Mouse (Mus musculus): ENCODE measurements at regions not wholly inside any gene's neighbourhood (a gene's known extent, or its start where the extent isn't known, plus 50 kb on each side); places are given as distances from the start of the nearest gene placed in this dataset.

GRCm38 (mm10) chr16:92917356-92917755, 91.4 kb upstream of the Runx1 start:
- Histone ChIP-seq H3K9me3 (replicated peaks; ENCODE audit: control insufficient read depth, low read length) (no peaks in the 10 kb centered on the region), H3K9ac (ENCODE audit: low read depth, low read length) (no peak overlapping the region), H3K4me1 (ENCODE audit: control insufficient read depth, low read depth, low read length) (no peaks in the 10 kb centered on the region), H3K36me3 (ENCODE audit: control insufficient read depth, insufficient read depth) (no peaks in the 10 kb centered on the region), H3K27me3 (ENCODE audit: control insufficient read depth, insufficient read depth, low read depth, low read length) (no peaks in the 10 kb centered on the region), H3K4me2 (ENCODE audit: low read depth, low read length) (no peak overlapping the region), H3K27ac (ENCODE audit: low read length) (no peak overlapping the region), H3K4me3 (ENCODE audit: low read depth, low read length) (no peak overlapping the region)
- WGBS (ENCODE audit: insufficient replicate concordance), result 74% methylated on average over 2 of the region's 2 CpGs
- ATAC-seq (ENCODE audit: low read depth), result no peak

- no peak overlapping the region for H3K27ac ChIP-seq (ENCODE audit: low read length)
- no peak overlapping the region for H3K4me3 ChIP-seq (ENCODE audit: low read depth, low read length)
- H3K9ac ChIP-seq (ENCODE audit: low read depth, low read length), result no peak overlapping the region
- H3K9me3 ChIP-seq (replicated peaks; ENCODE audit: control insufficient read depth, low read length), result no peaks in the 10 kb centered on the region
- no peaks in the 10 kb centered on the region for H3K27me3 ChIP-seq (ENCODE audit: control insufficient read depth, insufficient read depth, low read depth, low read length)
- 53% methylated on average over 6 of the region's 6 CpGs for WGBS (ENCODE audit: insufficient replicate concordance)
- H3K36me3 ChIP-seq (ENCODE audit: control insufficient read depth, insufficient read depth), result no peaks in the 10 kb centered on the region
- no peak for ATAC-seq (ENCODE audit: low read depth)
- no peaks in the 10 kb centered on the region for H3K4me1 ChIP-seq (ENCODE audit: control insufficient read depth, low read depth, low read length)
- H3K4me2 ChIP-seq (ENCODE audit: low read depth, low read length), result no peak overlapping the region
Measured at GRCm38 (mm10) chr16:92915651-92916050, 89.7 kb upstream of the Runx1 start.

- H3K4me1 ChIP-seq (ENCODE audit: control insufficient read depth, low read depth, low read length), result no peaks in the 10 kb centered on the region
- no peak overlapping the region for H3K4me3 ChIP-seq (ENCODE audit: low read depth, low read length)
- no peak for ATAC-seq (ENCODE audit: low read depth)
- H3K9me3 ChIP-seq (replicated peaks; ENCODE audit: control insufficient read depth, low read length), result no peaks in the 10 kb centered on the region
- 65% methylated on average over 4 of the region's 4 CpGs for WGBS (ENCODE audit: insufficient replicate concordance)
- H3K27ac ChIP-seq (ENCODE audit: low read length), result no peak overlapping the region
- no peaks in the 10 kb centered on the region for H3K36me3 ChIP-seq (ENCODE audit: control insufficient read depth, insufficient read depth)
- no peaks in the 10 kb centered on the region for H3K27me3 ChIP-seq (ENCODE audit: control insufficient read depth, insufficient read depth, low read depth, low read length)
- H3K4me2 ChIP-seq (ENCODE audit: low read depth, low read length), result no peak overlapping the region
- no peak overlapping the region for H3K9ac ChIP-seq (ENCODE audit: low read depth, low read length)
Measured at GRCm38 (mm10) chr16:92906873-92907272, 80.9 kb upstream of the Runx1 start.

- H3K27me3 ChIP-seq (ENCODE audit: control insufficient read depth, insufficient read depth, low read depth, low read length), result no peaks in the 10 kb centered on the region
- H3K9ac ChIP-seq (ENCODE audit: low read depth, low read length), result no peak overlapping the region
- no peak overlapping the region for H3K4me3 ChIP-seq (ENCODE audit: low read depth, low read length)
- H3K36me3 ChIP-seq (ENCODE audit: control insufficient read depth, insufficient read depth), result no peaks in the 10 kb centered on the region
- no peaks in the 10 kb centered on the region for H3K4me1 ChIP-seq (ENCODE audit: control insufficient read depth, low read depth, low read length)
- no peak overlapping the region for H3K27ac ChIP-seq (ENCODE audit: low read length)
- WGBS (ENCODE audit: insufficient replicate concordance), result 66% methylated on average over 6 of the region's 6 CpGs
- ATAC-seq (ENCODE audit: low read depth), result no peak
- H3K4me2 ChIP-seq (ENCODE audit: low read depth, low read length), result no peak overlapping the region
- no peaks in the 10 kb centered on the region for H3K9me3 ChIP-seq (replicated peaks; ENCODE audit: control insufficient read depth, low read length)
Measured at GRCm38 (mm10) chr16:92905626-92906025, 79.7 kb upstream of the Runx1 start.

GRCm38 (mm10) chr16:92903892-92904473, 78.0 kb upstream of the Runx1 start:
- Histone ChIP-seq H3K4me2 (ENCODE audit: low read depth, low read length) (no peak overlapping the region), H3K4me1 (ENCODE audit: control insufficient read depth, low read depth, low read length) (no peaks in the 10 kb centered on the region), H3K4me3 (ENCODE audit: low read depth, low read length) (no peak overlapping the region), H3K36me3 (ENCODE audit: control insufficient read depth, insufficient read depth) (no peaks in the 10 kb centered on the region), H3K27ac (ENCODE audit: low read length) (no peak overlapping the region), H3K27me3 (ENCODE audit: control insufficient read depth, insufficient read depth, low read depth, low read length) (no peaks in the 10 kb centered on the region), H3K9ac (ENCODE audit: low read depth, low read length) (no peak overlapping the region), H3K9me3 (replicated peaks; ENCODE audit: control insufficient read depth, low read length) (no peaks in the 10 kb centered on the region)
- ATAC-seq (ENCODE audit: low read depth), result no peak
- 22% methylated on average over 9 of the region's 9 CpGs for WGBS (ENCODE audit: insufficient replicate concordance)

- H3K27me3 ChIP-seq (ENCODE audit: control insufficient read depth, insufficient read depth, low read depth, low read length), result no peaks in the 10 kb centered on the region
- ATAC-seq (ENCODE audit: low read depth), result no peak
- H3K27ac ChIP-seq (ENCODE audit: low read length), result no peak overlapping the region
- no peaks in the 10 kb centered on the region for H3K9me3 ChIP-seq (replicated peaks; ENCODE audit: control insufficient read depth, low read length)
- no peak overlapping the region for H3K4me2 ChIP-seq (ENCODE audit: low read depth, low read length)
- WGBS (ENCODE audit: insufficient replicate concordance), result 70% methylated on average over 7 of the region's 7 CpGs
- H3K4me1 ChIP-seq (ENCODE audit: control insufficient read depth, low read depth, low read length), result no peaks in the 10 kb centered on the region
- H3K4me3 ChIP-seq (ENCODE audit: low read depth, low read length), result no peak overlapping the region
- no peak overlapping the region for H3K9ac ChIP-seq (ENCODE audit: low read depth, low read length)
- H3K36me3 ChIP-seq (ENCODE audit: control insufficient read depth, insufficient read depth), result no peaks in the 10 kb centered on the region
Measured at GRCm38 (mm10) chr16:92903486-92903885, 77.5 kb upstream of the Runx1 start.

GRCm38 (mm10) chr16:92899704-92900103, 73.8 kb upstream of the Runx1 start:
- no peaks in the 10 kb centered on the region for H3K36me3 ChIP-seq (ENCODE audit: control insufficient read depth, insufficient read depth)
- H3K9me3 ChIP-seq (replicated peaks; ENCODE audit: control insufficient read depth, low read length), result no peaks in the 10 kb centered on the region
- 39% methylated on average over 1 of the region's 1 CpGs for WGBS (ENCODE audit: insufficient replicate concordance)
- H3K9ac ChIP-seq (ENCODE audit: low read depth, low read length), result no peak overlapping the region
- no peak overlapping the region for H3K27ac ChIP-seq (ENCODE audit: low read length)
- H3K4me3 ChIP-seq (ENCODE audit: low read depth, low read length), result no peak overlapping the region
- no peak for ATAC-seq (ENCODE audit: low read depth)
- H3K4me1 ChIP-seq (ENCODE audit: control insufficient read depth, low read depth, low read length), result no peaks in the 10 kb centered on the region
- no peaks in the 10 kb centered on the region for H3K27me3 ChIP-seq (ENCODE audit: control insufficient read depth, insufficient read depth, low read depth, low read length)
- no peak overlapping the region for H3K4me2 ChIP-seq (ENCODE audit: low read depth, low read length)

- Histone ChIP-seq H3K4me2 (ENCODE audit: low read depth, low read length) (no peak overlapping the region), H3K27me3 (ENCODE audit: control insufficient read depth, insufficient read depth, low read depth, low read length) (no peaks in the 10 kb centered on the region), H3K4me3 (ENCODE audit: low read depth, low read length) (no peak overlapping the region), H3K9ac (ENCODE audit: low read depth, low read length) (no peak overlapping the region), H3K27ac (ENCODE audit: low read length) (no peak overlapping the region), H3K9me3 (replicated peaks; ENCODE audit: control insufficient read depth, low read length) (no peaks in the 10 kb centered on the region), H3K36me3 (ENCODE audit: control insufficient read depth, insufficient read depth) (no peaks in the 10 kb centered on the region), H3K4me1 (ENCODE audit: control insufficient read depth, low read depth, low read length) (no peaks in the 10 kb centered on the region)
- WGBS (ENCODE audit: insufficient replicate concordance), result 48% methylated on average over 2 of the region's 2 CpGs
- no peak for ATAC-seq (ENCODE audit: low read depth)
Measured at GRCm38 (mm10) chr16:92891741-92892140, 65.8 kb upstream of the Runx1 start.

GRCm38 (mm10) chr16:92890713-92891112, 64.8 kb upstream of the Runx1 start:
- H3K4me2 ChIP-seq (ENCODE audit: low read depth, low read length), result no peak overlapping the region
- no peak overlapping the region for H3K4me3 ChIP-seq (ENCODE audit: low read depth, low read length)
- WGBS (ENCODE audit: insufficient replicate concordance), result 61% methylated on average over 3 of the region's 3 CpGs
- no peak overlapping the region for H3K27ac ChIP-seq (ENCODE audit: low read length)
- no peak for ATAC-seq (ENCODE audit: low read depth)
- no peak overlapping the region for H3K9ac ChIP-seq (ENCODE audit: low read depth, low read length)
- no peaks in the 10 kb centered on the region for H3K36me3 ChIP-seq (ENCODE audit: control insufficient read depth, insufficient read depth)
- no peaks in the 10 kb centered on the region for H3K27me3 ChIP-seq (ENCODE audit: control insufficient read depth, insufficient read depth, low read depth, low read length)
- H3K9me3 ChIP-seq (replicated peaks; ENCODE audit: control insufficient read depth, low read length), result no peaks in the 10 kb centered on the region
- no peaks in the 10 kb centered on the region for H3K4me1 ChIP-seq (ENCODE audit: control insufficient read depth, low read depth, low read length)
